Mouse (Mus musculus) kidney, postnatal 0 days (tissue): ENCODE measurements at regions not wholly inside any gene's neighbourhood (a gene's known extent, or its start where the extent isn't known, plus 50 kb on each side); places are given as distances from the start of the nearest gene placed in this dataset.

Experiments used
- ATAC-seq: fragments of 200-750 bp; cut with Nextera tagmentation; replicated peaks from 2 replicates; pipeline ENCODE4 v1.8.0; 2017; ENCODE audit warnings: low read depth, moderate number of reproducible peaks, moderate TSS enrichment, moderate library complexity; ENCODE audit not compliant: low FRiP score
- DNase-seq: peaks from one replicate; pipeline ENCODE4 v3.0.0-alpha.2; 2016; ENCODE audit warnings: low spot score
- H3K27ac ChIP-seq: fragments of 300-500 bp; sonication (generic); 2 replicates; pipeline ENCODE4 v1.5.1; 2014; ENCODE audit warnings: mild to moderate bottlenecking
- H3K27me3 ChIP-seq: fragments of 300-500 bp; sonication (generic); 2 replicates; pipeline ENCODE4 v1.6.1; 2014; ENCODE audit warnings: low read length, mixed read lengths; ENCODE audit not compliant: insufficient read depth
- H3K36me3 ChIP-seq: fragments of 300-500 bp; sonication (generic); 2 replicates; pipeline ENCODE4 v1.6.1; 2014; ENCODE audit warnings: low read length, mixed read lengths; ENCODE audit not compliant: insufficient read depth
- H3K4me1 ChIP-seq: fragments of 300-500 bp; sonication (generic); replicated peaks from 2 replicates; pipeline ENCODE4 v1.6.1; 2014; ENCODE audit warnings: antibody characterized with exemption, low read length, mixed read lengths; ENCODE audit not compliant: insufficient read depth
- H3K4me2 ChIP-seq: fragments of 300-500 bp; sonication (generic); 2 replicates; pipeline ENCODE4 v1.6.1; 2014; ENCODE audit warnings: mild to moderate bottlenecking, low read length, moderate library complexity, mixed read lengths
- H3K4me3 ChIP-seq: fragments of 300-500 bp; sonication (generic); replicated peaks from 2 replicates; pipeline ENCODE4 v1.5.1; 2014; ENCODE audit warnings: low read depth, low read length
- H3K9ac ChIP-seq: fragments of 300-500 bp; sonication (generic); 2 replicates; pipeline ENCODE4 v1.6.1; 2014; ENCODE audit warnings: low read depth, low read length
- H3K9me3 ChIP-seq: fragments of 300-500 bp; sonication (generic); replicated peaks from 2 replicates; pipeline ENCODE4 v1.6.1; 2016; ENCODE audit warnings: low read length, inconsistent platforms, mixed read lengths
- CTCF ChIP-seq: IDR thresholded peaks from 2 replicates; pipeline ENCODE4 v1.5.1; 2016; ENCODE audit warnings: antibody characterized with exemption, low read depth, mild to moderate bottlenecking, moderate library complexity
- WGBS: fragments of 180-500 bp; shearing (Covaris S2); extraction: QIAGEN DNeasy Blood & Tissue Kit; methylation state at CpG from one replicate; pipeline ENCODE4 v1.1.7; 2014; 5-methylcytosine and 5-hydroxymethylcytosine counted together

GRCm38 (mm10) chr6:100432688-100433533, 145.6 kb upstream of the Rybp start:
- no peaks in the 10 kb centered on the region for H3K9me3 ChIP-seq
- no peak overlapping the region for H3K27ac ChIP-seq
- peak; percentile 41 for DNase-seq
- no peaks in the 10 kb centered on the region for H3K4me1 ChIP-seq
- WGBS, result 29% methylated on average over 17 of the region's 17 CpGs
- no peak for TF ChIP-seq CTCF
- H3K9ac ChIP-seq, result no peak overlapping the region
- no peak overlapping the region for H3K4me2 ChIP-seq
- no peak overlapping the region for H3K4me3 ChIP-seq
- H3K27me3 ChIP-seq, result no peaks in the 10 kb centered on the region
- ATAC-seq, result no peak; the same call in 1 of the 2 replicates
- no peaks in the 10 kb centered on the region for H3K36me3 ChIP-seq

DNA sequence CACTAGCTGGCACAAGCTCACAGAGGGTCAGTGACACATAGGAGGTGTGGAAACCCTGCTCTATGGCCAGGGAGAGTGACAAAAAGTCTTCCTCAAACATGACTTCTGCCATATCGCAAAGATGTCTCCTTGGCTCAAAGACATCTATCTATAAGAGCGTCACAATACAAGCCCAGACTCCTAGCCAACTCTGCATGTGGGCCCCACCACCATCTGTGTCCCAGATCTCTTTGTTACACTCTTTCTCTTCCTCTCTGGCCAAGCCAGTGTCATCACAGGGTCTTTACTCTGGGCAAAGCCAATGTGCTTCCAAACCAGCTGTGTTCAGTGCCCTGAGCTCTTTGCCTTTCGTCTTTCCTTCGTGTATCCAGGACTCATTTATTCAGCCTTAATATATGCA, 143.0 kb upstream of the Rybp start:
- ATAC-seq (no peak), DNase-seq (no peak)

DNA sequence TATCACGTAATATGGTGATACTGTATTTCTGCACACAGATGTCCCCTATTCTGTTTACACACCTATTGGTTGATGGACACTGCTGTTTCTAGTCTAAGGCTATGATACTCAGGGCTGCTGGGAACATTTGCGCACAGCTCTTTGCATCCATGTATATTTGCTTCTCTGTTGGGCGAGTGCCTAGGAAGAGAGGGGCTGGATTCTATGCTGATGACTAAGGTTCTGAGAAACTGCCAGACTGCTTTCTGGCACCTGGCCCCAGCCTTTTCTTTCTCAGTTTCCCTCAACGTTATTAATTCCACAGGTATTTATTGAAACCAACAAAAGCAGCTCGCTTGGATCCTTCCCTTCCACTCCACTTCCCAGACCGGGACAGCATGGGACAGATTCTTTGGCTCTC, 142.2 kb upstream of the Rybp start:
- no peak overlapping the region for H3K4me3 ChIP-seq
- H3K27me3 ChIP-seq, result no peaks in the 10 kb centered on the region
- H3K4me1 ChIP-seq, result no peaks in the 10 kb centered on the region
- WGBS, result 90% methylated on average over 6 of the region's 6 CpGs
- no peak for TF ChIP-seq CTCF
- ATAC-seq (no peak), DNase-seq (no peak)
- no peak overlapping the region for H3K4me2 ChIP-seq
- H3K27ac ChIP-seq, result no peak overlapping the region
- H3K9ac ChIP-seq, result no peak overlapping the region
- no peaks in the 10 kb centered on the region for H3K9me3 ChIP-seq
- H3K36me3 ChIP-seq, result no peaks in the 10 kb centered on the region

More for the DNA sequence above, 143.0 kb upstream of the Rybp start:
- no peak overlapping the region for H3K4me2 ChIP-seq
- H3K4me1 ChIP-seq, result no peaks in the 10 kb centered on the region
- H3K4me3 ChIP-seq, result no peak overlapping the region
- no peak for TF ChIP-seq CTCF
- H3K27ac ChIP-seq, result no peak overlapping the region
- no peaks in the 10 kb centered on the region for H3K27me3 ChIP-seq
- H3K36me3 ChIP-seq, result no peaks in the 10 kb centered on the region
- WGBS, result 89% methylated on average over 4 of the region's 4 CpGs
- no peak overlapping the region for H3K9ac ChIP-seq
- H3K9me3 ChIP-seq, result no peaks in the 10 kb centered on the region

GRCm38 (mm10) chr6:100428759-100429158, 141.5 kb upstream of the Rybp start:
- no peak for ATAC-seq
- no peak overlapping the region for H3K4me2 ChIP-seq
- no peak for TF ChIP-seq CTCF
- H3K4me1 ChIP-seq, result no peaks in the 10 kb centered on the region
- H3K4me3 ChIP-seq, result no peak overlapping the region
- DNase-seq, result no peak
- no peak overlapping the region for H3K9ac ChIP-seq
- 75% methylated on average over 6 of the region's 6 CpGs for WGBS
- H3K27me3 ChIP-seq, result no peaks in the 10 kb centered on the region
- H3K27ac ChIP-seq, result no peak overlapping the region
- H3K9me3 ChIP-seq, result no peaks in the 10 kb centered on the region
- no peaks in the 10 kb centered on the region for H3K36me3 ChIP-seq

DNA sequence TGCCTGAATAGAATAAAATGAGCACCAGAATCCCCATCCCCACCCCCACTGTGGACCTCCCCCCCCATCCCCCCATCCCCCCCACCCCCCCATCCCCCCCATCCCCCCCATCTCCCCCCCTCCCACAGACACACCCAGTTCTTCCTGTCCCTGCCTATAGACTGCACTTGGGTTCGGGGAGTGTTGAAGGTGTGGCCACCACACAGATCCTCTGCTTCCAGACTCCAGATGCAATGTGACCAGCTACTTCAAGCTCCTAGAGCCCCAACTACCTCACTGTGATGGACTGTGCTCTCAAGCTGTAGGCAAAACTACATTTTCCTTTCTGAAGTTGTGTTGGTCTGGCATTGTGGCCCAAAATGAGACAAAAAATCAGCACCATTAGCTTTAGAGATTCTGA, 138.3 kb upstream of the Rybp start:
- H3K9ac ChIP-seq, result no peak overlapping the region
- no peaks in the 10 kb centered on the region for H3K4me1 ChIP-seq
- ATAC-seq (no peak), DNase-seq (no peak)
- no peaks in the 10 kb centered on the region for H3K36me3 ChIP-seq
- 62% methylated on average over 1 of the region's 1 CpGs for WGBS
- no peak overlapping the region for H3K27ac ChIP-seq
- no peaks in the 10 kb centered on the region for H3K9me3 ChIP-seq
- no peak overlapping the region for H3K4me3 ChIP-seq
- no peaks in the 10 kb centered on the region for H3K27me3 ChIP-seq
- no peak for TF ChIP-seq CTCF
- H3K4me2 ChIP-seq, result no peak overlapping the region

DNA sequence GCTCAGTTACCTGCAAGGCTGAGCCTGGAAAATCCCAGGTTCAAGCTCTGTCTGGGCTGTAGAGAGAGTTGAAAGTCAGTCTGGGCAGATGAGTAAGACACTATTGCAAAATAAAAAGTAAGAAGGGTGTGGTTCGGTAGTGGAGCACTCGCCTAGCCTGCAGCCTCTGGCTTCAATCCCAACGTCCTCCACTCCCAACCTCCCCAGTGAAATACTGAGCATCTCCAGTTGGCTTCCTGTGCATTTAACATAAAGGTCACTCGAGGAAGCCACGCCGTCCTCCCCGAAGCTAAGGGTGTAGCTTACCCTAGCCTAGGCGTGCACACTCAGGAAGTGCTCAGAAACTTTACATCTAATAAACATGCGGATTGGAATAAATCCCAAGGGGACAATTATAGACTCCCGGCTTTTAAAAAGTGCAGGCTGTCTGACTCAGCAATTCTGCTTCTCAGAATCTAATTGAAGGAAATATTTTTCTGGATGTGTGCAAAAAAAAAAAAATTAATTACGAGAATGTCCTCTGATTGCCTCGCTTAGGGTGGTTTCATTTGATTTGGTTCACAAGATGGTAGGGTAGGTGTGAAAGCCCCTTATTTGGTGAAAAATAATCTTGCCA, 137.6 kb upstream of the Rybp start:
- no peak for ATAC-seq
- H3K4me2 ChIP-seq, result no peak overlapping the region
- H3K9me3 ChIP-seq, result no peaks in the 10 kb centered on the region
- WGBS, result 38% methylated on average over 12 of the region's 12 CpGs
- no peaks in the 10 kb centered on the region for H3K4me1 ChIP-seq
- DNase-seq, result peak; percentile 44
- no peak overlapping the region for H3K4me3 ChIP-seq
- H3K27me3 ChIP-seq, result no peaks in the 10 kb centered on the region
- no peak overlapping the region for H3K9ac ChIP-seq
- no peaks in the 10 kb centered on the region for H3K36me3 ChIP-seq
- no peak for TF ChIP-seq CTCF
- no peak overlapping the region for H3K27ac ChIP-seq
